Mouse (Mus musculus): ENCODE measurements around the gene Pak1.

DNA sequence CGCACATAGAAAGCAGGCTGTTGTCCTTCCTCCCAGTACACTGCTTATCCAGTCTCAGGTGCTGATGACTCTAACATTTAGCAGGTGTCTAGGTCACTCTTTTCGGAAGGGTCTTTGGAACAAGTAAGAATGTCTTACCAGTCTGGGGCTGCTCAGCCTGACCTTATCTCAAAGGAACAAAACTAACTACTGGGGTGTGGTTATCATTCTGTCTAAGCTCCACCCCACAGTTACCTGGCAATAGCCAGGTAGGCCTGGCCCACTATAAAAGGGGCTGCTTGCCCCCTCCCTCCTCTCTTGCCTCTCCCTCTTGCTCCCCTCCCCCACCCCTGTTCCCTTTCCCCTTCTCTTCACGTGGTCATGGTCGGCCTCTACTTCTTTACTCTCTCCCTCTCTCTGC, 19.3 kb upstream of the Pak1 start:
- no peak for TF ChIP-seq CTCF (IDR thresholded peaks at IDR 0.05; ENCODE audit: extremely low read depth, insufficient read length, insufficient replicate concordance, low read depth, low read length)
- TF ChIP-seq POLR2A (IDR thresholded peaks at IDR 0.05; ENCODE audit: low read depth, low read length) = no peak
